Mouse (Mus musculus): Measurements from ENCODE around the gene Taar7a. TPM values are rescaled to one million over a fixed set of nuclear protein-coding genes. Genes with fewer than 3 reads are reported as not detected.

The Taar7a gene
- not detected for total RNA-seq (2021)
- long read RNA-seq, experiment 1, result 0 reads
- long read RNA-seq, experiment 2, result 0 reads

DNA sequence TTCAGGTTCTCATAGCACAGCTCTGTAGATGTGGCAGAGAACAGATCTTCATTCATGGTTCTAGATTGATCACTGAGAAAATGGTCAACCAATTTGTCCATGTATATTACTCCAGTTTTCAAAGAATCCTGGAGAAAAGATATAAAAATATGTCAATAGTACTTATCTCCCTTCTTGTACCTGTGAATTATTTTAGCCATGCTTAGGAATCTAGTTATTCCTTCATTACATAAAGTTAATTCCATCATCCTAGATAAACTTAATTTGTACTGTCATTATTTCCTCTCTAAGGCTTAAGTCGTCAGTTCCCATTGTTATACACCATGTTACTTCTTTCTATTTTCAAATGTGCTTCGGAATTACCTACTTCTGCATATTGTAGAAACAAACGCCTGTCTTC lies at the start of gene Taar7a:
Gene Taar7a, minus strand, starts transcription at position 101 of the 400 bp plus-strand sequence.
- DNase-seq (ENCODE audit: low spot score in 2 of 2), result no peak
- intact Hi-C loops (cut with DNase I), result no loop called here

DNA sequence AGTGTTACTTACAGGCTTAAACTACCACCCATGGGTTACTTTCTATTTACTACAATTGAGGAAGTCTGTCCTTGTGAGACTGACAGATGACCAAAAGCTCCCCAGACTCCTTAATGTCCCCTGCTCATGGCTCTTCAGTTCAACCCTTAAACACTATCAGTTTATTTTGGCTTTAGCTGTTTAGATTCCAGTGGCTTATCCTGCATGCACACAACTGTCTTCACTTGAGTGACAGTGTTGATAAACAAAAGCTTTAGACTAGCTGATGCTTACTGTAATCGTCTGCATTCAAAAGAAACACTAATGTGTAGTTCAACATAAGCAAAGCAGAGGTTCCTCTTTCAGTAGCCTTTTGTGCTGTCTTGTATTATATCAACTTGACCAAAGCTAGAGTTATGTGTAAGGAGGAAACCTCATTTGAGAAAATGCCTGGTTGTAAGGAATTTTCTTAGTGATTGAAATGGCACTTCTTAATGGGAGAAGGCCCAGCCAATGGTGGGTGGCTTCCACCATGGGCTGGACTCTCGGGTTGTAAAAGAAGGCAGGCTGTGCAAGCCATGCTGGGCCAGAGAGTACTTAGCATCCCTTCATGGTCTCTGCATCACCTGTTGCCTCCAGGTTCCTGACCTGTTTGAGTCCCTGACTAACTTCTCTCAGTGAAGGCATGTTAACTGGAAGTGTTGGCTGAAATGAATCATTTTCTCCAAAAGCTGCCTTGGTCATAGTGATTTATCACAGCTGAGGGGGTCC lies 47.0 kb upstream of the Taar7a start:
- no peak for DNase-seq (ENCODE audit: low spot score in 2 of 2)
- intact Hi-C loops (cut with DNase I), result no loop called here

DNA sequence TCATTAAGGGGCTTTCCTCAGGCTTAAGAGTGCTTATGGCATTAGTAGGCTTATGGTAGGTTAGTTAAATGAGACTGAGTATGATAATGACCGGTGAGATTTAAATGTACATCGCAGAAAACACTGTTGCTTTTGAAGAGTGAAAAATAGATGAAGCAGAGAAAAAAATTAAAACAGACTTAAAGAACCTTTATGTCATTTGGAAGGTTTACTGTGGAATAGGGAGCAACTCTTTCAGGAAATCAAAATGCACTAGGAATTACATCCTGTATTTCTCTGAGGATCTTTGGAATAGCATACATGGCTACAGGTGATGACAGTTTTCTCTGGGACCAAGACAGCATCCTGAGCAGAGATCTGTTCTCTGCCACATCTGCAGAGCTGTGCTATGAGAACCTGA lies 44.0 kb upstream of the Taar7a start, which contains the start of gene Taar7e:
Gene Taar7e, plus strand, starts transcription at position 301 of the 400 bp plus-strand sequence.
- DNase-seq (ENCODE audit: low spot score in 2 of 2), result no peak
- intact Hi-C loops (cut with DNase I), result no loop called here

DNA sequence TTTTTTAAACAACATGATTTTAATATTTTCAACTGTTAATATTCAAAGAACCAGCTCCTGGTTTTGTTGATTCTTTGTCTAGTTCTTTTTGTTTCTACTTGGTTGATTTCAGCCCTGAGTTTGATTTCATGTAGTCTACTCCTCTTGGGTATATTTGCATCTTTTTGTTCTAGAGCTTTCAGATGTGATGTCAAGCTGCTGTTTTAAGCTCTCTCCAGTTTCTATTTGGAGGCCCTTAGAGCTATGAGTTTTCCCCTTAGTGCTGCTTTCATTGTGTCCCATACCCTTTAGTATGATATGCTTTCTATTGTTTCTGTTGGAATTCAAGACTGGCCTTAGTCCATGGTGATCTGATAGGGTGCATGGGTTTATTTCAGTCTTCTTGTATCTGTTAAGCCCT lies 38.1 kb upstream of the Taar7a start:
- intact Hi-C loops (cut with DNase I), result no loop called here

DNA sequence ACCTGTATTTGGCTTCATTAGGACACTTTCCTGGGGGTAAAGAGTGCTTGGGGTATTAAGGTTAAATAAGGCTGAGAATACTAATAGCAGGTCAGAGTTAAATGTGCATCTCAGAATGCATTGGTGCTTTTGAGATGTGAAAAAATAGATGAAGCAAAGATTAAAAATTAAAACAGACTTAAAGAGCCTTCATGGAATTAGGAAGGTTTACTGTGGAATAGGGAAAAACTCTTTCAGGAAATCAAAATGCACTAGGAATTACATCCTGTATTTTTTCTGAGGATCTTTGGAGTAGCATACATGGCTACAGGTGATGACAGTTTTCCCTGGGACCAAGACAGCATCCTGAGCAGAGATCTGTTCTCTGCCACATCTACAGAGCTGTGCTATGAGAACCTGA lies 33.6 kb upstream of the Taar7a start, which contains the start of gene Taar7d:
Gene Taar7d, plus strand, starts transcription at position 301 of the 400 bp plus-strand sequence.
- DNase-seq (ENCODE audit: low spot score in 2 of 2), result no peak
- intact Hi-C loops (cut with DNase I), result no loop called here

More for the DNA sequence above, 38.1 kb upstream of the Taar7a start:
- no peak for DNase-seq (ENCODE audit: low spot score in 2 of 2)

DNA sequence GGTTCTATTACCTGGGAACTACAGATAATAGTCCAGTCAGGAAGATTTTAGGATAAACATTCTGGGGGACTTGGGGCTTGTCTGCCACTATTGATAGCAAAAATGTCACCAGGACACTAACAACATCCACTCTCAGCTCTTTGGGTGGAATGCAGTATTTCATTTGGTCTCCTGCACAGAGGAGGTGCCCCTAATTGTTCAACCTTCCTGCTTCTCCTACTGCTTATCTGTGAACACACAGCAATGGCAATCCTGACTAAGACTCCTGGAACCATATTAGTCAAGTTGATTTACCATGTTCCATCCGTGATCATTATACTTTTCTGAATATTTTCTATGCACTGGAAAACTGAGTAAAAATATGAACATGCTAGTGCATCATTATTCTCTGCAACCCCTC lies 14.9 kb upstream of the Taar7a start:
- intact Hi-C loops (cut with DNase I), result no loop called here
- no peak for DNase-seq (ENCODE audit: low spot score in 2 of 2)

DNA sequence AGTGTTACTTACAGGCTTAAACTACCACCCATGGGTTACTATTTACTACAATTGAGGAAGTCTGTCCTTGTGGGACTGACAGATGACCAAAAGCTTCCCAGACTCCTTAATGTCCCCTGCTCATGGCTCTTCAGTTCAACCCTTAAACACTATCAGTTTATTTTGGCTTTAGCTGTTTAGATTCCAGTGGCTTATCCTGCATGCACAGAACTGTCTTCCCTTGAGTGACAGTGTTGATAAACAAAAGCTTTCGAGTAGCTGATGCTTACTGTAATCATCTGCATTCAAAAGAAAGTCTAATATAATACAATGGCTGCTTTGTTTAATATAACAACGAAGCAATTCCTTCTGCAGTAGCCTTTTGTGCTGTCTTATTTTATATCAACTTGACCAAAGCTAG lies 13.8 kb upstream of the Taar7a start:
- intact Hi-C loops (cut with DNase I), result no loop called here
- DNase-seq (ENCODE audit: low spot score in 2 of 2), result no peak

DNA sequence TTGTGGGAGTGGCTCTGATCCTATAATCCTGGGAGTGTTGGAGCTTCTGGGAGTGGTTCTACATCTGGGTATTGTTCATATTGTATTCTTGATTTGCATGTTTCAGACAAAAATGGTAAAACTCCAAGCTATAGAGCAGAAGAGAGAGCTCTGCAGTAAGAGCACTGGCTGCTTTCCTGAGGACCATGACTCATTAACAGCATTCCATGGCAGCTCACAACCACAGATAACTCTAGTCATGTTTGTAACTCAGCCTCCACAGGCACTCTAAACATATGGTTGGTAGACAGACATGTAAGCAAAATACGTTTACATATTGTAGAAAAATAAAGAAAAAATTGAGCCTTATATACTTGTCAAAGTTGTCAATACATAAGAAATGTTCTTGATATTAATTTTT lies 13.2 kb upstream of the Taar7a start:
- intact Hi-C loops (cut with DNase I), result no loop called here
- DNase-seq (ENCODE audit: low spot score in 2 of 2), result no peak

DNA sequence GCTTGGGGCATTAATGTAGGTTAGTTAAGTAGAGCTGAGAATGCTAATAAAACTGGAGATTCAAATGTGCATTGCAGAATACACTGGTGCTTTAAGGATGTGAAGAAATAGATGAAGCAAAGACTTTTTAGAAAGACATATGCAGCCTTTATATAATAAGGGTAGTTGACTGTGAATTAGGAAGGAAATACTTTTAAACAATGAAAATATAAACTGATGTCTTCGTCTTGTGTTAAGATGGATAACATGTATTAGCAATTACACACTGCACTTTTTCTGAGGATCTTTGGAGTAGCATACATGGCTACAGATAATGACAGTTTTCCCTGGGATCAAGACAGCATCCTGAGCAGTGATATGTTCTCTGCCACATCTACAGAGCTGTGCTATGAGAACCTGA lies 6.4 kb upstream of the Taar7a start, which contains the start of gene Taar7b:
Gene Taar7b, plus strand, starts transcription at position 301 of the 400 bp plus-strand sequence.
- no peak for DNase-seq (ENCODE audit: low spot score in 2 of 2)
- intact Hi-C loops (cut with DNase I), result no loop called here

DNA sequence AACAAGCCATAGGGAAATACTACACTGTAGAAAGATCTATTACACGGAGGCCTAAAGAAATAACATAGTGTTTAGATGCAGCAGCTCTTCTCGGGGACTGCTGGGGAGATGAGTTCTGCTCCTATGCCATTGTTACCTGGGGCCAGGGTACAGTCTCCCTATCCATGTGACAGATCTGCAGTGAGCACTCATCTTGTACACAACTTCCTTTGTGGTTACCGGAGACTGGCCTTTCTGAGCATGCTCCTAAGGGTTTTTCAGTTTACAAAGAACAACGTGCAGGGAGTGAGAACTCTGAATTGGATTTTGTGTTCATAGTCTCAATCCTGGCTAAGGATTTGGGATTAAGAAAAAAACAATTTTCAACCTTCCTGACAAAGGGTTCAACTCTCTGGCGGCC lies 6.9 kb downstream of the Taar7a start:
- no peak for DNase-seq (ENCODE audit: low spot score in 2 of 2)
- intact Hi-C loops (cut with DNase I), result loop anchor here (10.0 kb wide), 1 partner anchor 172 kb away; no protein-coding TSS in a partner anchor

DNA sequence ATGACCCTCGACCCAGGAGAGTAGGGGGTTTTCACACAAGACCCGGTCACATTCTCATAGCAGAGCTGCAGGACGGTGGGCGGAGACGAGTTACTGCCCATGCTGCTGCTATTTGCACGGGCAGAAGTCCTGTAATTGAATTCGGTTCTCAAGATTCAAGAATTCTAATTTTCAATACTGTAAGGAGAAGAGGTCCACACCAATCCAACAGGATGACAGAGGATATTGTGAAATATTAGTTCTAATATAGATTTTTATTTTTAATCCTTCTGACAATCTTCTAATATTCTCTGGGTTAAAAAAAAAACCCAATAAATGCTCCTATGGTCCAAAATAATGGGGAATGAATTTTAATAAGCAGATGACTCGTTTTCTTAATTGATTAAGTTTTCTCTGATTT lies 7.7 kb downstream of the Taar7a start, which contains the start of gene Taar6:
Gene Taar6, minus strand, starts transcription at position 101 of the 400 bp plus-strand sequence.
- intact Hi-C loops (cut with DNase I), result loop anchor here (10.0 kb wide), 1 partner anchor 171 kb away; no protein-coding TSS in a partner anchor
- no peak for DNase-seq (ENCODE audit: low spot score in 2 of 2)

DNA sequence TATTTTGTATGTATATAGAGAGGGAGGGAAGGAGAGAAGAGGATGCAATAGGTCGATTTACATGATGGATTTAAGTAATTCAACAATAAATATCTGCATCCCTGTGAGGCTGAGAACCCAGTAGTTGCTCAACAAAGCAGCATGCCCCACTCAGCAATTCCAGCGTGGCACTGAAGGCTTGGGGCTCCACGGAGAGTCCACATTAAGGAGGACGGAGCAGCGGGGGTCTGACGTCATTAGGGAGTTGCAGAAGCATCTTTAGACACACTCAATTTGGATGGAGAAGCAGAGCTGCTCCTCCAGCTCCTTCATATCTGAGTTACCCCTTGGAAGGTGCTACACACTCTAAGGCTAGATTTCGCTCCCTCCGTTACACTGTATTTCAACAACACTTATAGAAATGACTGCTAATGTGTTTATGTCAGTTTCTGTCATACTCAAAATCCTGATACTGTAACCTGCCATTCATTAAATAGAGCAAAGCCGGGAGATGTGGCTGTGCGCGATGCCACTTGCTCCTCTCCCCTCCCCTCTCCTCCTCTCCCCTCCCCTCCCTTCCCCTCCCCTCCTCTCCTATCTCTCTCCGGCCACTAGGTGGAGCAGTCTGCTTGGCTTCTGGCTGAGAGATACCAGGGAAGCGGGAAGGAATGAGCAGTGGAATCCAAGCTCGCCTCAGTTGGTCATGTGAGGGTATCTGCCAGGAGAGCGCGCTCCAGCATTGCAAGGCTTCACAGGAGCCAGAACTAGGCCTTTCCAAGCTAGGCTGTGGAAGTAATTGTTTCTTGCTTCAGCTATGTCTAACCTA lies 14.2 kb downstream of the Taar7a start:
- peak; percentile 79 to 80 for DNase-seq (ENCODE audit: low spot score in 2 of 2)
- intact Hi-C loops (cut with DNase I), result loop anchor here (2.0 to 5.0 kb wide), 2 partner anchors 100 to 153 kb away; no protein-coding TSS in a partner anchor

DNA sequence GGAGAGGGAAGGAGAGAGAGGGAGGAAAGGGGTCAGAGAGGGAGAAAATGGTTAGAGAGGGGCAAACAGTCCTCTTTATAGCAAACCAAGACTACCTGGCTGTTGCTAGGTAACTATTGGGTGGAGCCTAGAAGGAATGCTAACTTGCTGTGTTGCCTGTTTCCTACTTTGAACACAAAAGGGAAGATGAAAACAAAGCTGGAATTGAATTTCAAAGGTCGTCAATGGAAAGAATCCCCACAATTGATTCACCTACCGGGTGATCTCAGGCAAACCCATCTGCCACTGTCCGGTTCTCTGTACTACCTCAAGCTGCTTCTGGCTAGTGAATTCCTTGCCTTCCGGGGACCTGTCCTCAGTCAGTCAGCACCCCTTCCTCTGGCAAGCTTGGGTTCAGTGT lies 15.3 kb downstream of the Taar7a start:
- intact Hi-C loops (cut with DNase I), result loop anchor here (2.0 to 5.0 kb wide), 2 partner anchors 101 to 154 kb away; no protein-coding TSS in a partner anchor
- DNase-seq (ENCODE audit: low spot score in 2 of 2), result no peak

DNA sequence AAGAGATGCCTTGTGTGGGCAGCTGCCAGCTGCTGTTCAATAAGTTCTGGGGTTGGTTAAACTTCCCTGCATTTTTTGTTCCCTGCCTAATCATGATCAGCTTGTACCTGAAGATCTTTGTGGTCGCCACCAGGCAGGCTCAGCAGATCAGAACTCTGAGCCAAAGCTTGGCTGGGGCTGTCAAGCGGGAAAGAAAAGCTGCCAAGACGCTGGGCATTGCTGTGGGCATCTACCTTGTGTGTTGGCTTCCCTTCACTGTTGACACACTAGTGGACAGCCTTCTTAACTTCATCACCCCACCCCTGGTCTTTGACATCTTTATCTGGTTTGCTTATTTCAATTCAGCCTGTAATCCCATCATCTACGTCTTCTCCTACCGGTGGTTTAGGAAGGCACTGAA lies 22.0 kb downstream of the Taar7a start:
- intact Hi-C loops (cut with DNase I), result no loop called here
- no peak for DNase-seq (ENCODE audit: low spot score in 2 of 2)

DNA sequence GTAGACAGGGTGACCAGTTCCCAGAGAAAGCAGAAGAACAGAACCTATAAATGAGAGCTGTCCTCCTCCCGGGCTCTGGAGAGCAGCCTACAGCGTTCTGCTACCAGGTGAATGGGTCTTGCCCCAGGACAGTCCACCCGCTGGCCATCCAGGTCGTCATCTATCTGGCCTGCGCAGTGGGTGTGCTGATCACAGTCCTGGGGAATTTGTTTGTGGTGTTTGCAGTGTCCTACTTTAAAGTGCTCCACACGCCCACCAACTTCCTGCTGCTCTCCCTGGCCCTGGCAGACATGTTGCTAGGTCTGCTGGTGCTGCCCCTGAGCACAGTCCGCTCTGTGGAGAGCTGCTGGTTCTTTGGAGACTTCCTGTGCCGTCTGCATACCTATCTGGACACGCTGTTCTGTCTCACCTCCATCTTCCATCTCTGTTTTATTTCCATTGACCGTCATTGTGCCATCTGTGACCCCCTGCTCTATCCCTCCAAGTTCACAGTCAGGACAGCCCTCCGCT lies 22.6 kb downstream of the Taar7a start, which contains the start of gene Taar5:
Gene Taar5, plus strand, starts transcription at position 51 of the 510 bp plus-strand sequence.
- DNase-seq (ENCODE audit: low spot score in 2 of 2), result no peak
- intact Hi-C loops (cut with DNase I), result no loop called here

DNA sequence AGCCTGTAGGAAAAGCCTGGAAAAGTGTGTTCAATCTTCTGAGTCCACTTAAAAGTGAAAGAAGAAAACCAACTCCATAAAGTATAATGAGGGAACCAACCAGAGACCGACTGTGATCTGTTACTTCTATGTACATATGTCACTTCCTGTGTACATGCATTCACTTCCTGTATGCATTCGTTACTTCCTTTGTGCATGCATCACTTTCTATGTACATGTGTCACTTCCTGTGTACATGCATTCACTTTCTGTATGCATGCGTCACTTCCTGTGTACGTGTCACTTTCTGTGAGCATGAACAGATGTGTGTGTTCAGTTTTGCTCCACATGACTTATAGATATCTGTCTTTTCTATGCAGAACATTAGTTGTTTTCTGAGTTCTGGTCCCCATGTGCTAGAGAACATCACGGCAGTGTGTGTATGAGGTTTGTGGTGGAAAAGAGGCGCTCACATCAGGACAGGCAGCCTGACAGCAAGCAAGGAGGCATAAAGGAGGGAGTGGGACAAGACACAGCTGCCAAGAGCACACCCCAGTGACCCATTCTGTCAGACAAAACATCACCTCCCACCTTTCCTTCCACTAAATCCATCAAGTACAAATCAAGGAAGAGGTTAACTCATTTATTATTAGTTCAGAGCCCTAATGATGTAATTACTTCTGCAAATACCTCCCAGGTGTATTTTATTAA lies 28.2 kb downstream of the Taar7a start:
- no peak for DNase-seq (ENCODE audit: low spot score in 2 of 2)
- intact Hi-C loops (cut with DNase I), result no loop called here

DNA sequence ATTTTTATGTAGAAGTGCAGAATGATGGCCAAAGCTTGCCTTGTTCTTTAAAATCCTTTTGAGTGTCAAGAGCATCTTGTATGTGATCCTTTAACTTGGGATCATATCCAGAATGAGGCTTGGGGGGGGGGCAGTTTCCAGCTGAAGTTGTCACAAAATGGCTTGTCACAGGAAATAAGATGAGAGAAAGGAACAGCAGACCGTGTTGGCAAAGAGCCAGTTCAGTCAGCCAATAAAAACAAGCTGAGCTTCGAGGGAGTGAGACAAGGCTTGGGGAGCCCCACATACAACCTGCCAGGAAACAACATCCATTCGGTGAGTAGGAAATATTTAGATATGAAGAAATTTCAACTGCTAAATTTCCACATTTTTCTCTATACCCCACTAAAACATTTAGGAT lies 29.8 kb downstream of the Taar7a start:
- DNase-seq (ENCODE audit: low spot score in 2 of 2), result no peak
- intact Hi-C loops (cut with DNase I), result no loop called here

DNA sequence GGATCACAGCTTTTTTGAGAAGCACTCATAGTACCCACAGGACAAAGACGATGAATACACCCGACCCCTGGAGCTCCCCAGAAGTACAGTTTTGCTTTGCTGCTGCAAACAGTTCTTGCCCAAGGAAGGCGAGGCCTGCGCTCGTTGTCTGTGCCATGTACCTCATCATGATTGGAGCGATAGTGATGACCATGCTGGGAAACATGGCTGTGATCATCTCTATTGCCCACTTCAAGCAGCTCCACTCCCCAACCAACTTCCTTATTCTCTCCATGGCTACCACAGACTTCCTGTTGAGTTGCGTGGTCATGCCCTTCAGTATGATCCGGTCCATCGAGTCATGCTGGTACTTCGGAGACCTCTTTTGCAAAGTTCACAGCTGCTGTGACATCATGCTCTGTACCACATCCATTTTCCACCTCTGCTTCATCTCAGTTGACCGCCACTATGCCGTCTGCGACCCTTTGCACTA lies 32.8 kb downstream of the Taar7a start, which contains the start of gene Taar4:
Gene Taar4, plus strand, starts transcription at position 51 of the 472 bp plus-strand sequence.
- no peak for DNase-seq (ENCODE audit: low spot score in 2 of 2)
- intact Hi-C loops (cut with DNase I), result no loop called here

DNA sequence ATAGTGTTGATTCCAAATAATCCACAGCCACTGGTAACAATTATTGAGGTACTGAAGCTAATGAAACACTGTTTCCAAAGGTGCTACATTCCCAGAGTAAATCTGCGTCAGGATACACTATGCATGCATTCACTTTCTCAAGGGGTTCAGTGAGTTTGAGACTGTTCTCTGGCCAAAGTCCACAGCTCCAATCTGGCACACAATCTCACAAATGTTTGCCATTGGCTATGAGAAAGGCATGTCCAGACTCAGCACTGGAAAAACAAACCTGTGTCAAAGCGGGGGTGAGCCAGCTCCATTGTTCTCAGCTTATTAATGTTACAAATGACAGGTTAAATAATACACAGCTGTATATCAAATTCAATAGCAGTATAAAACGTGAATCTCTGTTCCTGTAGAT lies 34.2 kb downstream of the Taar7a start:
- intact Hi-C loops (cut with DNase I), result no loop called here
- DNase-seq (ENCODE audit: low spot score in 2 of 2), result no peak

All from left cerebral cortex, postnatal 14 days (tissue).